Mouse (Mus musculus): Measurements from ENCODE around the gene Irf7. TPM values are rescaled to one million over a fixed set of nuclear protein-coding genes. Genes with fewer than 3 reads are reported as not detected.

Irf7 gene
- polyA plus RNA-seq, 1 experiment from 2014 or later, result 2.8 TPM

GRCm38 (mm10) chr7:141299175-141299574 lies 32.9 kb upstream of the Irf7 start:
- H3K4me1 ChIP-seq (ENCODE audit: control insufficient read depth in 2 of 2, insufficient read depth in 2 of 2, low read length in 2 of 2), result peaks cover 2 to 9% of the 10 kb centered on the region in 2 experiments; a peak in 3 of 4 replicates
- H3K4me3 ChIP-seq (ENCODE audit: control insufficient read depth in 1 of 2, insufficient read depth in 1 of 2, low read depth in 1 of 2, low read length in 2 of 2), result no peak overlapping the region
- WGBS, result 93% methylated on average over 8 of the region's 8 CpGs
- peaks cover 16% of the 10 kb centered on the region for H3K27me3 ChIP-seq (ENCODE audit: control insufficient read depth, insufficient read depth, low read length)
- no peak overlapping the region for H3K4me2 ChIP-seq (ENCODE audit: low read length)
- H3K9me3 ChIP-seq (ENCODE audit: control insufficient read depth, low read length), result no peaks in the 10 kb centered on the region
- H3K27ac ChIP-seq (replicated peaks in 1 of 2; ENCODE audit: control insufficient read depth in 1 of 2, insufficient read depth in 1 of 2, low read depth in 2 of 2, low read length in 2 of 2), result no peak overlapping the region
- peaks cover 61% of the 10 kb centered on the region for H3K36me3 ChIP-seq (ENCODE audit: control insufficient read depth, insufficient read depth, low read length)
- ATAC-seq (ENCODE audit: insufficient number of reproducible peaks, insufficient read depth, low FRiP score, low read depth), result no peak
- H3K9ac ChIP-seq (ENCODE audit: low read length), result no peak overlapping the region

GRCm38 (mm10) chr7:141297926-141298650 lies 31.8 kb upstream of the Irf7 start:
- Histone ChIP-seq H3K36me3 (ENCODE audit: control insufficient read depth, insufficient read depth, low read length) (peaks cover 51% of the 10 kb centered on the region), H3K27ac (replicated peaks in 1 of 2; ENCODE audit: control insufficient read depth in 1 of 2, insufficient read depth in 1 of 2, low read depth in 2 of 2, low read length in 2 of 2) (no peak overlapping the region), H3K4me2 (ENCODE audit: low read length) (no peak overlapping the region), H3K9me3 (ENCODE audit: control insufficient read depth, low read length) (no peaks in the 10 kb centered on the region), H3K4me1 (ENCODE audit: control insufficient read depth in 2 of 2, insufficient read depth in 2 of 2, low read length in 2 of 2) (peaks cover 4 to 17% of the 10 kb centered on the region in 2 experiments; a peak in 3 of 4 replicates), H3K9ac (ENCODE audit: low read length) (no peak overlapping the region), H3K4me3 (ENCODE audit: control insufficient read depth in 1 of 2, insufficient read depth in 1 of 2, low read depth in 1 of 2, low read length in 2 of 2) (no peak overlapping the region), H3K27me3 (ENCODE audit: control insufficient read depth, insufficient read depth, low read length) (peaks cover 27% of the 10 kb centered on the region)
- WGBS, result 83% methylated on average over 3 of the region's 3 CpGs
- no peak for ATAC-seq (ENCODE audit: insufficient number of reproducible peaks, insufficient read depth, low FRiP score, low read depth)

DNA sequence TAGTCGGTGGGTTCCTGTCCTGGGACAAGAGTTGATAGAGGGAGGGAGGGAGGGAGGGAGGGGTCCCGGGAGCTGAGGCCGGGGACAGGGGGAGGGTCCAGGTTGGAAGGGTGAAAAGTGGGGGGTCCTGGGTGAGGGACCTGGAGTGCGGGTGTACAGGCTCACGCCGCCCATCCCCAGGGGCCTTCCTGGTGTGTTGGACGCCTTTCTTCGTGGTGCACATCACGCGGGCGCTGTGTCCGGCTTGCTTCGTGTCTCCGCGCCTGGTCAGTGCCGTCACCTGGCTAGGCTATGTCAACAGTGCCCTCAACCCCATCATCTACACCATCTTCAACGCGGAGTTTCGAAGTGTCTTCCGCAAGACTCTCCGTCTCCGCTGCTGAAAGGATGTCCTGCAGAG lies 28.2 kb upstream of the Irf7 start:
- H3K27ac ChIP-seq (replicated peaks in 1 of 2; ENCODE audit: control insufficient read depth in 1 of 2, insufficient read depth in 1 of 2, low read depth in 2 of 2, low read length in 2 of 2), result no peak overlapping the region
- H3K27me3 ChIP-seq (ENCODE audit: control insufficient read depth, insufficient read depth, low read length), result peaks cover 62% of the 10 kb centered on the region
- peaks cover 4 to 22% of the 10 kb centered on the region in 2 experiments; a peak in 3 of 4 replicates for H3K4me1 ChIP-seq (ENCODE audit: control insufficient read depth in 2 of 2, insufficient read depth in 2 of 2, low read length in 2 of 2)
- no peak for ATAC-seq (ENCODE audit: insufficient number of reproducible peaks, insufficient read depth, low FRiP score, low read depth)
- peak overlapping the region; percentile 49; the same call in 1 of the 2 replicates for H3K9ac ChIP-seq (ENCODE audit: low read length)
- peak overlapping the region; percentile 74 for H3K4me2 ChIP-seq (ENCODE audit: low read length)
- H3K4me3 ChIP-seq (ENCODE audit: control insufficient read depth in 1 of 2, insufficient read depth in 1 of 2, low read depth in 1 of 2, low read length in 2 of 2), result peak overlapping the region; percentile 24 to 44
- peaks cover 16% of the 10 kb centered on the region for H3K36me3 ChIP-seq (ENCODE audit: control insufficient read depth, insufficient read depth, low read length)
- WGBS, result 5% methylated on average over 22 of the region's 22 CpGs
- no peaks in the 10 kb centered on the region for H3K9me3 ChIP-seq (ENCODE audit: control insufficient read depth, low read length)

GRCm38 (mm10) chr7:141293852-141294471 lies 27.7 kb upstream of the Irf7 start:
- Histone ChIP-seq H3K27me3 (ENCODE audit: control insufficient read depth, insufficient read depth, low read length) (peaks cover 63% of the 10 kb centered on the region), H3K9me3 (ENCODE audit: control insufficient read depth, low read length) (no peaks in the 10 kb centered on the region), H3K27ac (replicated peaks in 1 of 2; ENCODE audit: control insufficient read depth in 1 of 2, insufficient read depth in 1 of 2, low read depth in 2 of 2, low read length in 2 of 2) (no peak overlapping the region), H3K4me3 (ENCODE audit: control insufficient read depth in 1 of 2, insufficient read depth in 1 of 2, low read depth in 1 of 2, low read length in 2 of 2) (peak overlapping the region; percentile 24 to 44), H3K4me1 (ENCODE audit: control insufficient read depth in 2 of 2, insufficient read depth in 2 of 2, low read length in 2 of 2) (peaks cover 4 to 22% of the 10 kb centered on the region in 2 experiments; a peak in 3 of 4 replicates), H3K36me3 (ENCODE audit: control insufficient read depth, insufficient read depth, low read length) (peaks cover 12% of the 10 kb centered on the region), H3K4me2 (ENCODE audit: low read length) (peak overlapping the region; percentile 74), H3K9ac (ENCODE audit: low read length) (peak overlapping the region; percentile 49; the same call in 1 of the 2 replicates)
- ATAC-seq (ENCODE audit: insufficient number of reproducible peaks, insufficient read depth, low FRiP score, low read depth), result no peak
- WGBS, result 1% methylated on average over 53 of the region's 53 CpGs

DNA sequence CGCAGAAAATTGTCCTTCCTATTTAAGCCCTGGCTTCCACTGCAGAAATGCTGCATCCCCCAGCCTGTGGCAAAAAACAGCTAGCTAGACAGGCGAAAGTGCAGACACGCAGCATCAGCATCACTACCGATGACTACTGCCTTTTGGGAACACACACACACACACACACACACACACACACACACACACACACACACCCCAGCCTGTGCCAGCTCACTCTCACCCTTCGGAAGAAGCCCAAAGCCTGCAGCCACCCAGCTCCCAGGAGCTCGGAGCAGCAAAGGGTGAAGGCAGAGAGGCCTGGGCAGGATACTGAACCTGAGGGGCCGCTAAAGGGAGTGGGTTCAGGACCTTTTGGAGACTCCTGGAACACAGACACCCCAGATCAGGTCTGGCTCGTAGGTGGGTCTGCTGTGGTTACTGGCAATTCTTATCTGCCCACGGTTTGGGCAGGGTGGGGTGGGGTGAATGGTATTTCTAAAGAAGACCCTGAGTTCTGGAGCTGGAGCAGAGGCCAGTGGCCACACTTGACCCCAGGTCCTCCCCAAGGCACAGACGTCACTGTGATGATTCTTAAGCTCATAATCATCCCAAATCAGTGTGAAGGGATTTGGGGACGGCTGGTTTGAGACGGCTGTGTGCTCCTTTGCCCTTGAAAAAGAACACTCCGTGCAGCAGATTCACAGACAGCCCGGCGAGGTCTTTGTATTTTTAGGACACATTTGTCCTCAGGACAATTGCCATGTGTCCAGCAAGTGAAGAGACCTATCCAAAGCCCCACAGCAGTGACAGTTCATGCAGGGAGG lies 26.5 kb upstream of the Irf7 start:
- WGBS, result 40% methylated on average over 15 of the region's 15 CpGs
- Histone ChIP-seq H3K27ac (replicated peaks in 1 of 2; ENCODE audit: control insufficient read depth in 1 of 2, insufficient read depth in 1 of 2, low read depth in 2 of 2, low read length in 2 of 2) (no peak overlapping the region), H3K36me3 (ENCODE audit: control insufficient read depth, insufficient read depth, low read length) (peaks cover 9% of the 10 kb centered on the region), H3K4me2 (ENCODE audit: low read length) (peak overlapping the region; percentile 75), H3K27me3 (ENCODE audit: control insufficient read depth, insufficient read depth, low read length) (peaks cover 63% of the 10 kb centered on the region), H3K9ac (ENCODE audit: low read length) (no peak overlapping the region), H3K4me1 (ENCODE audit: control insufficient read depth in 2 of 2, insufficient read depth in 2 of 2, low read length in 2 of 2) (peaks cover 4 to 22% of the 10 kb centered on the region in 2 experiments; a peak in 3 of 4 replicates), H3K4me3 (ENCODE audit: control insufficient read depth in 1 of 2, insufficient read depth in 1 of 2, low read depth in 1 of 2, low read length in 2 of 2) (peak overlapping the region in 1 of 2 experiments; percentile 39; a peak in 2 of 4 replicates), H3K9me3 (ENCODE audit: control insufficient read depth, low read length) (no peaks in the 10 kb centered on the region)
- no peak for ATAC-seq (ENCODE audit: insufficient number of reproducible peaks, insufficient read depth, low FRiP score, low read depth)

DNA sequence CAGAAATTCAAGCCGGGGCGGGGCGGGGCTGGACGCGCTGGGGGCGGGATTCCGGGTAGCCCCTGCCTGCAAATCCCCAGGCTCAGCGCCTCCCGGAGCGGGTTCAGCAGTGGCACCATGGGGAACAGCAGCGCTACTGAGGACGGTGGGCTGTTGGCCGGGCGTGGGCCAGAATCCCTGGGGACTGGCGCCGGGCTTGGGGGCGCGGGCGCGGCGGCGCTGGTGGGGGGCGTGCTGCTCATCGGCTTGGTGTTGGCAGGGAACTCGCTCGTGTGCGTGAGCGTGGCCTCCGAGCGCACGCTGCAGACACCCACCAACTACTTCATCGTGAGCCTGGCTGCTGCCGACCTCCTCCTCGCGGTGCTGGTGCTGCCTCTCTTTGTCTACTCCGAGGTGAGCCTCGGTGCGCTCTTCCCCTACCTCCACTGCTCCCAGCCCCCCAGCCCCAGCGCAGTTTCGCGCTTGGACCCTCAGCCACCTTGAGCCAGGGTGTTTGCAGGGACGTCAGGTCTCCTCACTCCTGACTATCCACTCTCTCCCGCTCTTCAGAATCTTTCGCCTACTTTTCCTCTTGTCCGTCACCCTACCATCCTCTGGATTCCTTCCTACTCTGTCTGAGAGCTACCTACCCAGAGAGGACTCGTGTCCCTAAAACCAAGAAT lies 25.8 kb upstream of the Irf7 start, which contains the start of gene Drd4:
Drd4 (plus strand) TSS at position 86 of the 662 bp plus-strand sequence.
- 3% methylated on average over 35 of the region's 46 CpGs for WGBS

GRCm38 (mm10) chr7:141288042-141288441 lies 21.8 kb upstream of the Irf7 start:
- WGBS, result 61% methylated on average over 3 of the region's 3 CpGs
- no peak for ATAC-seq (ENCODE audit: insufficient number of reproducible peaks, insufficient read depth, low FRiP score, low read depth)

More for the DNA sequence above, 25.8 kb upstream of the Irf7 start, which contains the start of gene Drd4:
- H3K4me2 ChIP-seq (ENCODE audit: low read length), result peak within 1 kb of the TSS; percentile 75
- peak within 1 kb of the TSS; percentile 35 to 39 for H3K4me3 ChIP-seq (ENCODE audit: control insufficient read depth in 1 of 2, insufficient read depth in 1 of 2, low read depth in 1 of 2, low read length in 2 of 2)
- peaks cover 4 to 22% of the 10 kb centered on the region in 2 experiments; a peak in 3 of 4 replicates for H3K4me1 ChIP-seq (ENCODE audit: control insufficient read depth in 2 of 2, insufficient read depth in 2 of 2, low read length in 2 of 2)
- H3K27ac ChIP-seq (replicated peaks in 1 of 2; ENCODE audit: control insufficient read depth in 1 of 2, insufficient read depth in 1 of 2, low read depth in 2 of 2, low read length in 2 of 2), result no peak within 1 kb of the TSS
- H3K36me3 ChIP-seq (ENCODE audit: control insufficient read depth, insufficient read depth, low read length), result peaks cover 4% of the 10 kb centered on the region
- peak within 1 kb of the TSS; percentile 44 for H3K9ac ChIP-seq (ENCODE audit: low read length)
- no peak; the same call in 1 of the 2 replicates for ATAC-seq (ENCODE audit: insufficient number of reproducible peaks, insufficient read depth, low FRiP score, low read depth)
- H3K27me3 ChIP-seq (ENCODE audit: control insufficient read depth, insufficient read depth, low read length), result peaks cover 63% of the 10 kb centered on the region
- no peaks in the 10 kb centered on the region for H3K9me3 ChIP-seq (ENCODE audit: control insufficient read depth, low read length)

More at GRCm38 (mm10) chr7:141288042-141288441, 21.8 kb upstream of the Irf7 start:
- Histone ChIP-seq H3K27ac (replicated peaks in 1 of 2; ENCODE audit: control insufficient read depth in 1 of 2, insufficient read depth in 1 of 2, low read depth in 2 of 2, low read length in 2 of 2) (no peak overlapping the region), H3K9me3 (ENCODE audit: control insufficient read depth, low read length) (no peaks in the 10 kb centered on the region), H3K4me3 (ENCODE audit: control insufficient read depth in 1 of 2, insufficient read depth in 1 of 2, low read depth in 1 of 2, low read length in 2 of 2) (no peak overlapping the region), H3K4me1 (ENCODE audit: control insufficient read depth in 2 of 2, insufficient read depth in 2 of 2, low read length in 2 of 2) (peaks cover 0 to 5% of the 10 kb centered on the region in 2 experiments; a peak in 2 of 4 replicates), H3K4me2 (ENCODE audit: low read length) (no peak overlapping the region), H3K27me3 (ENCODE audit: control insufficient read depth, insufficient read depth, low read length) (peaks cover 36% of the 10 kb centered on the region), H3K36me3 (ENCODE audit: control insufficient read depth, insufficient read depth, low read length) (no peaks in the 10 kb centered on the region), H3K9ac (ENCODE audit: low read length) (no peak overlapping the region)
